Mouse (Mus musculus) hindbrain, embryonic 11.5 days (tissue): ENCODE results near the gene Zfp444. TPM values are rescaled to one million over a fixed set of nuclear protein-coding genes. Genes with fewer than 3 reads are reported as not detected.
A peak's percentile ranks its signal among the peaks of the same experiment; 100 is the strongest.
"Not testable (repeated sequence)": the region's sequence is repeated elsewhere in the genome, so short reads cannot be mapped to it uniquely, and the experiment has no call there.

Source experiments
- ATAC-seq: fragments of 200-750 bp; cut with Nextera tagmentation; 2 replicates; pipeline ENCODE4 v1.8.0; 2017; ENCODE audit warnings: mild to moderate bottlenecking, moderate TSS enrichment, moderate library complexity; ENCODE audit not compliant: low FRiP score
- DNase-seq: peaks from one replicate; pipeline ENCODE4 v3.0.0-alpha.2; 2015; ENCODE audit warnings: low spot score
- H3K27ac ChIP-seq: fragments of 300-500 bp; sonication (generic); 2 replicates; pipeline ENCODE4 v1.5.1; 2014; ENCODE audit warnings: mild to moderate bottlenecking, low read depth, low read length
- H3K27me3 ChIP-seq: fragments of 300-500 bp; sonication (generic); 2 replicates; pipeline ENCODE4 v1.6.1; 2014; ENCODE audit warnings: mild to moderate bottlenecking, low read length, moderate library complexity, mixed read lengths; ENCODE audit not compliant: control insufficient read depth, insufficient read depth
- H3K36me3 ChIP-seq: fragments of 300-500 bp; sonication (generic); 2 replicates; pipeline ENCODE4 v1.6.1; 2014; ENCODE audit warnings: mild to moderate bottlenecking, low read length, moderate library complexity, mixed read lengths; ENCODE audit not compliant: control insufficient read depth, insufficient read depth
- H3K4me1 ChIP-seq: fragments of 300-500 bp; sonication (generic); replicated peaks from 2 replicates; pipeline ENCODE4 v1.6.1; 2014; ENCODE audit warnings: low read length, mixed read lengths; ENCODE audit not compliant: control insufficient read depth, insufficient read depth
- H3K4me2 ChIP-seq: fragments of 300-500 bp; sonication (generic); replicated peaks from 2 replicates; pipeline ENCODE4 v1.6.1; 2014; ENCODE audit warnings: mild to moderate bottlenecking, low read depth, low read length
- H3K4me3 ChIP-seq: fragments of 300-500 bp; sonication (generic); 2 replicates; pipeline ENCODE4 v1.5.1; 2014; ENCODE audit warnings: low read depth, low read length
- H3K9ac ChIP-seq: fragments of 300-500 bp; sonication (generic); 2 replicates; pipeline ENCODE4 v1.6.1; 2014; ENCODE audit warnings: low read depth, low read length
- H3K9me3 ChIP-seq: fragments of 300-500 bp; sonication (generic); 2 replicates; pipeline ENCODE4 v1.6.1; 2016; ENCODE audit warnings: low read length; ENCODE audit not compliant: control insufficient read depth
- WGBS: fragments of 180-500 bp; shearing (Covaris S2); extraction: QIAGEN DNeasy Blood & Tissue Kit; methylation state at CpG from one replicate; pipeline ENCODE4 v1.1.7; 2014; 5-methylcytosine and 5-hydroxymethylcytosine counted together
- polyA plus RNA-seq: library from polyadenylated mRNA; unstranded; fragments of >200 nt; fragmentation: Nextera tagmentation; extraction: Ambion mirVana; gene quantifications from 2 replicates; pipeline ENCODE4 v1.2.1, GENCODE M21; 2014

The Zfp444 gene
- polyA plus RNA-seq, 1 experiment from 2014 or later: 73.1 TPM

DNA sequence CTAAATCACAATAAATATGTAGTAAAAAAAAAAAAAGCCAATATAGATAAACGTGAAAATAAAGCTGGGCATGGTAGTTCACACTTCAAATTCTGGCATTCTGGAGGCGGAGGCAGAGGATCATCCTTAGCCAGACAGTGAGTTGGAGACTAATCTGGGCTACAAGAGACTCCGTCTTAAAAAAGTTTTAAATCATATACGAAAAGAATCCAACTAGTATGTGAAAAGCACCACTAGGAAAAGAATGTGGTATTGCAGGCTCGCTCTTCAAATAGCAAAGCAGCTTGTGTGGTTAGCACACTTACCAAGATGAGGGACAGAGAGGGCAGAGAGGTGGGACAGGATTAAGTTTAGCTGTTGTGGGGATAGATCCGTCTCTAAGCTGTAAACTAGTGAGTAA lies 1.2 kb upstream of the Zfp444 start:
- no peak for ATAC-seq

DNA sequence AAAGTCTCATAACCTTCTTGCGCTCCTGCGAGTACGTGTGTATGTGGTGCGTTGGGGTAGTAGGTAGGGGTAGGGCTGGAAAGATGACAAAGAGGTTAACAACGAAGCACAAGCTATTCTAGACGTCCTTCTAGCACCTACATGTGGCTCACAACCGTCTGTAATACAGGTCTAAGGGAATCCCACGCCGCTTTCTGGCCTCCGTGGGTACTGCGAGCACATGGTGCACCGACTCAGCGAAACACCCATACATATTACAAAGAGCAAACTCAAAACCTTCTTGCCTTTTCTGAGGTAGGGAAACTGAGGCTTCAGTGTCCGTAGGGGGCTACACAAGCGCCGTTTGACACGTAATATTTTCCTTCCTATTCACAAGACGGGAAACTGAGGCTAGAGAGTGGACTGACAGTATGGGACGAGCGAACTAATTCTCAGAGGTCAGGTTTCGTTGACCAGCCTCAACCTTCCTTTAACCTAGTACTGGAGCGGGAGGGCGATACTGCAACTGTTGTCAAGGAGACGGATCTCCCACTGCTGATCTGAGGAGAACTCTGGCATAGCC lies 501 bp upstream of the Zfp444 start:
- DNase-seq (peak; percentile 71), ATAC-seq (peak; percentile 49)
- H3K4me1 ChIP-seq: peaks cover 4% of the 10 kb centered on the region; the same call in 1 of the 2 replicates
- peak overlapping the region; percentile 69 for H3K4me3 ChIP-seq
- H3K36me3 ChIP-seq: no peaks in the 10 kb centered on the region
- no peaks in the 10 kb centered on the region for H3K27me3 ChIP-seq
- H3K9ac ChIP-seq: peak overlapping the region; percentile 54
- under 1% methylated on average over 24 of the region's 24 CpGs for WGBS
- H3K27ac ChIP-seq: peak overlapping the region; percentile 24
- peak overlapping the region; percentile 43 for H3K4me2 ChIP-seq
- H3K9me3 ChIP-seq: no peaks in the 10 kb centered on the region

More for the DNA sequence above, 1.2 kb upstream of the Zfp444 start:
- peaks cover 4% of the 10 kb centered on the region; the same call in 1 of the 2 replicates for H3K4me1 ChIP-seq
- H3K9me3 ChIP-seq: no peaks in the 10 kb centered on the region
- peak overlapping the region; percentile 43 for H3K4me2 ChIP-seq
- H3K36me3 ChIP-seq: no peaks in the 10 kb centered on the region
- WGBS: 58% methylated on average over 6 of the region's 6 CpGs
- no peak for DNase-seq
- H3K9ac ChIP-seq: peak overlapping the region; percentile 54; the same call in 1 of the 2 replicates
- no peaks in the 10 kb centered on the region for H3K27me3 ChIP-seq
- H3K4me3 ChIP-seq: peak overlapping the region; percentile 69; the same call in 1 of the 2 replicates
- H3K27ac ChIP-seq: no peak overlapping the region; the same call in 1 of the 2 replicates

DNA sequence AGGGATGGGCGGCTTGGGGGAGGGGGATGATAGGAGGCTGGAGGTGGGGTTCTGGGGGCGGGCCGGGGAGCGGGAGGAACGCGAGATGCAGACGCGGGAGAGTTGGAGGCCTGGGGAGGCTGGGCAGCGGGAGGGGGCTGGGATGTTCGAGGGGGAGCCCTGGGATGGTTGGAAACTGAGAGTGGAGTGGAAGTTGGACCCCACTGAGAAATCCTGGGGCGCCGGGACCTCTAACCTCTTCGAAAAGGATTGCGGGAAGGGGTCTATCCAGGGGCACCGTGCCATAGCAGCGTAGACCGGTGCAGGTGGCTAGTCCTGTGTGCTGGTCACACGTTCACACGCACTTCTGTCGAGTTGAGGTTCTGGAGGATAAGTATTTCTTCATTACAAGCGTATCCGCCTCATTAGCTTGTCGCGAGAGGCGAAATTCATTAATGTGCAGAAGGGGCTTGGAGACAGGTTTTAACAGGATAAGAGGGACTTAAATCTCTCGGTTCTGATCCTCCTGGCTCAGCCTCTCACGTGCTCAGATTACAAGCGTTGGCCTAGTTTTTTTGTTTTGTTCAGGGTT lies 733 bp downstream of the Zfp444 start:
- Histone ChIP-seq H3K4me2 (peak overlapping the region; percentile 65), H3K9ac (peak overlapping the region; percentile 68), H3K4me3 (peak overlapping the region; percentile 69), H3K36me3 (no peaks in the 10 kb centered on the region), H3K9me3 (no peaks in the 10 kb centered on the region), H3K27me3 (no peaks in the 10 kb centered on the region), H3K4me1 (peaks cover 4% of the 10 kb centered on the region; the same call in 1 of the 2 replicates), H3K27ac (peak overlapping the region; percentile 30; the same call in 1 of the 2 replicates)
- WGBS: under 1% methylated on average over 28 of the region's 28 CpGs
- DNase-seq (no peak), ATAC-seq (peak; percentile 48)

DNA sequence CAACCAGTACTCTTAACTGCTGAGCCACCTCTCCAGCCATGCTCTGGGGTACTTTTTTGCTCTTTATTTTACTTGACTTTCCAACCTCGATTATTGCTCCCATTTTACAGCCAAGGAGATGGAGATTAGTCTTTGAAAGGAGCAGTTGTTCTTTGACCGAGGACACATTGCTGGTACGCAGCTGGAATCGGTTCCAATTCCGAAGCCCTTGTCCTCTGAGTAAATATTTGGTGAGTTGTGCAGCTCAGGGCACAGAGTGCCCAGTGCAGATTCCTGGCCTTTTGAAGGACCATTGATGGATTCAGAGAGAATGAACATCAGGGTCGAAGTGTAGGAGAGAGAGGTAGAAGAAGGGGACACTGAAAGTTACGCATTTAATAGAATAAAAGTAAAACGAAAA lies 1.8 kb downstream of the Zfp444 start:
- no peak overlapping the region for H3K4me3 ChIP-seq
- no peak overlapping the region for H3K27ac ChIP-seq
- no peak overlapping the region for H3K9ac ChIP-seq
- WGBS: 88% methylated on average over 8 of the region's 8 CpGs
- no peaks in the 10 kb centered on the region for H3K36me3 ChIP-seq
- ATAC-seq (no peak), DNase-seq (no peak)
- no peaks in the 10 kb centered on the region for H3K27me3 ChIP-seq
- H3K4me2 ChIP-seq: no peak overlapping the region
- H3K9me3 ChIP-seq: no peaks in the 10 kb centered on the region
- H3K4me1 ChIP-seq: peaks cover 4% of the 10 kb centered on the region; the same call in 1 of the 2 replicates

DNA sequence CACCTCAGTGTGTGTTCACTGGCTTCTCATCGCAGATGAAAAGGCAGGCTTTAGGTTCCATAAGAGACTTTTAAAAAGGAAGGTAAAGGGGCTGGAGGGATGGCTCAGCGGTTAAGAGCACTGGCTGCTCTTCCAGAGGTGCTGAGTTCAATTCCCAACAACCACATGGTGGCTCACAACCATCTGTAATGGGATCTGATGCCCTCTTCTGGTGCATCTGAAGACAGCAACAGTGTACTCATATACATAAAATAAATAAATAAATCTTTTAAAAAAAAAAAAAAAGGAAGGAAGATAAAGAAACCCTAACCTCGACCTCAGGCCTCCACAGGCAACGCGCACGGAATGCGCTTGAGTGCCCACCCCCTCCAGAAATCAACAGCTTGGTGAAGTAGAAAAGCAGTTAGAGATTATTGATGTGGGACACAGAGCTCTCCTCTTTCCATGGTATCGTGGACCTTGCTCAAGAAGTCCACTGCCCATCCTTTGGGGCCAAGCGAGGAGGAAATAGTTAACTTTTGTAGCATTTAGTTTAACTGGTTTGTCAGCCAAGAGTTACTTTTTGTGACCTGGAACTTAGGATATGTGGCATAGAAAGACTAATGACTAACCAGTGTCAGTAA lies 2.5 kb downstream of the Zfp444 start:
- ATAC-seq, H3K9me3 ChIP-seq, H3K4me2 ChIP-seq, H3K9ac ChIP-seq, H3K4me3 ChIP-seq, H3K27ac ChIP-seq, H3K27me3 ChIP-seq, DNase-seq, H3K36me3 ChIP-seq, H3K4me1 ChIP-seq: not testable (repeated sequence)
- WGBS: 85% methylated on average over 9 of the region's 9 CpGs

DNA sequence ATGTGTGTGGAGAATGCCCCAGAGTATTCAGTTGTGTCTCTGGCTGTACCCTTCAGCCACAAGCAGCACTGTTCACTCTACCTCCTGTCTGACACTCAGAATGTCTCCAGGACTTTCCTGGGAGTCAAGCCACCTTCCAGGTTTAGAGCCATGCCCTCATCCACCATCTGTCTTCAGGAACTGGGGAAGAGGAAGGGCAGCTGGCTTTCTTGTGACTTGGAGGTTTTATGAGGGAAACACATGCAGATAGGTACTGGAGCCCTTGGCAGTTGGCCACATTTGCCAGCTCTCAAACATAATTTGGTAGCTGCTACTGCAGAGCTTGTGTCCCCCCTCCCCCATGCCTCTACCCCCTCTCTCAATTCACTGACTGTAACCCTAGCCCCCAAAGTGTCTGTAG lies 7.0 kb downstream of the Zfp444 start:
- H3K36me3 ChIP-seq: no peaks in the 10 kb centered on the region

DNA sequence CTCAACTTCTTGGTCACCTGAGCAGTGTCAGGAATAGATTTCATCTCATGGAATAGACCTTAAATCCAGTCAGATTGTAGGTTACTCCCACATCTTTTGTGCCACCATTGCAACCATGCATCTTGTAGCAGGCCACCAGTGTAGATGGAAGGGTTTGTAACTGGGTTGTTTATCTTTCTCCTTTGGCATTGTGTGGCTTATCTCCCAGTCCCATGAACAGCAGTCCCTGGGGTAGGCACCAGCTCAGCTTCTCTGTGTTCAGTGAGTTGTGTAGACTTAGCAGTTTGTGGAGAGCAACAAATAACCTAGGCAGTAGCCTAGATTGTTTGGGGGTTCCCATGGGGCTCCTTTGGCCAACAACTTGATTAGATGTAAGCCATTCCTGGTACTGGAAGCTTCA lies 10.9 kb downstream of the Zfp444 start:
- H3K27me3 ChIP-seq: no peaks in the 10 kb centered on the region
- no peaks in the 10 kb centered on the region for H3K4me1 ChIP-seq
- H3K36me3 ChIP-seq: 0 out of 2 replicates have a peak, but pooled peaks cover 3% of the 10 kb centered on the region
- H3K4me3 ChIP-seq: no peak overlapping the region
- H3K9me3 ChIP-seq: no peaks in the 10 kb centered on the region
- no peak overlapping the region for H3K27ac ChIP-seq
- DNase-seq (no peak), ATAC-seq (no peak)
- H3K9ac ChIP-seq: no peak overlapping the region
- H3K4me2 ChIP-seq: no peak overlapping the region

More for the DNA sequence above, 7.0 kb downstream of the Zfp444 start:
- Histone ChIP-seq H3K27ac (no peak overlapping the region), H3K9ac (no peak overlapping the region), H3K4me1 (no peaks in the 10 kb centered on the region), H3K4me2 (no peak overlapping the region), H3K27me3 (no peaks in the 10 kb centered on the region), H3K9me3 (no peaks in the 10 kb centered on the region), H3K4me3 (no peak overlapping the region)
- DNase-seq: no peak
- ATAC-seq: no peak

DNA sequence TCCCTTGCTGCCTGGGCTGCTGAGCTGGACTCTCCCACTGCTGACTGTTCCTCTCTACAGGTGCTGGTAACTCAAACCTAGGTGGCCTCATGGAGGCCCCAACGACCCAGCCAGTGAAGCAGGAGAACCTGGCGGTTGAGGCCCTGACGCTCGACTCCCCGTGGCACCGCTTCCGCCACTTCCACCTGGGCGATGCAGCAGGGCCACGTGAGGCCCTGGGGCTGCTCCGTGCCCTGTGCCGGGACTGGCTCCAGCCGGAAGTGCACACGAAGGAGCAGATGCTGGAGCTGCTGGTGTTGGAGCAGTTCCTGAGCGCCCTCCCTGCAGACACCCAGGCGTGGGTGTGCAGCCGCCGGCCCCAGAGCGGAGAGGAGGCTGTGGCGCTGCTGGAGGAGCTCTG lies 11.8 kb downstream of the Zfp444 start:
- Histone ChIP-seq H3K27me3 (no peaks in the 10 kb centered on the region), H3K4me1 (no peaks in the 10 kb centered on the region), H3K4me2 (no peak overlapping the region), H3K27ac (no peak overlapping the region), H3K9me3 (no peaks in the 10 kb centered on the region), H3K9ac (no peak overlapping the region), H3K36me3 (0 out of 2 replicates have a peak, but pooled peaks cover 8% of the 10 kb centered on the region), H3K4me3 (no peak overlapping the region)
- DNase-seq (no peak), ATAC-seq (no peak)
- WGBS: 95% methylated on average over 19 of the region's 19 CpGs

DNA sequence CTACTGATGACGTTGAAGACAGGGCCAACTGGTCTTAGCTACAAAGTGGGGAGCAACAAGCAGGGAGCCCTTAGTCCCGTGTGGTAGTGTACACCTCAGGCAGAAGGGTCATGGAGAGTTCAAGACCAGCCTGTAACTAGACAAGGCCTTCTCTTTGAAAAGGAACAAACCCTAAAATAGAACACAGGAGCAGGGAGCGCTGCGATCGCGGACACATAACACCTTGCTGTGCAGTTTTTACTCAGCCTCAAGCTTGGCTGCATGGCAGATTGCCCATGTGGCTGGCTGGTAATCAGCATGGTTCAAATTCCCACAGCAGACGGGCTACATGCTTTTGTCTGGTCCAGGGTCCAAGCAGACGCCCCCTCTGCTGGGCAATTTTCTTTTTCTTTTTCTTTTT lies 12.5 kb downstream of the Zfp444 start:
- Histone ChIP-seq H3K9ac (no peak overlapping the region), H3K4me1 (no peaks in the 10 kb centered on the region), H3K4me3 (no peak overlapping the region), H3K36me3 (0 out of 2 replicates have a peak, but pooled peaks cover 8% of the 10 kb centered on the region), H3K27me3 (no peaks in the 10 kb centered on the region), H3K9me3 (no peaks in the 10 kb centered on the region), H3K27ac (no peak overlapping the region), H3K4me2 (no peak overlapping the region)
- ATAC-seq (no peak), DNase-seq (no peak)
- WGBS: 91% methylated on average over 8 of the region's 8 CpGs
